ENCODE assay signal across 9 mouse cellular contexts in the genomic region with DNA sequence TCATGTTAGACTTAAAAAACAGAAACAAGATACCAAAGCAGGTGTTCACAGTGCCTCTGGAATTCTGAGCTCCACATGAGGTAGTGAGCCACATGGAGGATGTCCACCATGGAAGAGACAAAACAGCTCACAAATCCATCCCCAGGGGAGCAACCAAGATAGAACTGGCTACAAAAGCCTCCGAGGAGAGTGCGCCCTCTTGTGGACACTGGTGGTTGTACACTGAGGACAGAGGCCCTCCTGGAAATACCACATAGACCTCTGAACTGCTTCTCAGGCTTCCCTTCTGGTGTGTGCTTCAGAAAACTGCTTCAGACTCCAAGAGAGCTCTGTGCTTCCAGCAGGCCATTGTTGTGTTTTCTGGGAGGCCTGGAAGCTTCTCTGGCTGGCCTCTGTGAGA. TPM values are rescaled to one million over a fixed set of nuclear protein-coding genes. Genes with fewer than 3 reads are reported as not detected.
DNase-seq lines count a peak whose midpoint lies in the region; ATAC-seq lines count a peak whose summit lies in the region.
"Had no signal": no experiment of that assay in that cellular context is flagged by ENCODE, and none has a peak within 500 bp of the region (broad histone marks: within the 10 kb centered on the region; RNA-seq: fewer than 3 reads in every experiment).

No protein-coding gene starts in this region.

- no peak overlapping the region for H3K4me3 ChIP-seq in forebrain, embryonic 11.5 days (ENCODE audit: low read depth, low read length)
- H3K4me3 ChIP-seq in forebrain, embryonic 12.5 days (replicated peaks), result no peak overlapping the region
- H3K4me3 ChIP-seq: limb, embryonic 12.5 days had no signal

- no peaks in the 10 kb centered on the region for H3K9me3 ChIP-seq in forebrain, embryonic 11.5 days (ENCODE audit: control insufficient read depth, low read length)
- no peaks in the 10 kb centered on the region for H3K9me3 ChIP-seq in forebrain, embryonic 12.5 days
- H3K9me3 ChIP-seq: limb, embryonic 12.5 days had no signal

- no peaks in the 10 kb centered on the region for H3K4me1 ChIP-seq in forebrain, embryonic 11.5 days (replicated peaks; ENCODE audit: control insufficient read depth, insufficient read depth, low read length)
- peaks cover 5% of the 10 kb centered on the region; the same call in 1 of the 2 replicates for H3K4me1 ChIP-seq in forebrain, embryonic 12.5 days

- ATAC-seq in forebrain, embryonic 11.5 days (replicated peaks; ENCODE audit: low FRiP score), result no peak
- no peak for ATAC-seq in forebrain, embryonic 12.5 days (ENCODE audit: low FRiP score)
- ATAC-seq in megakaryocyte-erythroid progenitor cell, adult 5-6 weeks (replicated peaks; ENCODE audit: low FRiP score, low TSS enrichment, poor library complexity, severe bottlenecking), result peak; percentile 78

- peak; percentile 88 for DNase-seq in forebrain, embryonic 11.5 days (ENCODE audit: low spot score)
- DNase-seq in T-cell, adult 2 months (ENCODE audit: low spot score), result peak; percentile 70
- DNase-seq in cerebellum, postnatal 4 days (ENCODE audit: low spot score in 2 of 2), result peak; percentile 49 to 70
- peak; percentile 62 to 80 for DNase-seq in heart, adult 9 months (ENCODE audit: low spot score in 2 of 2)
- DNase-seq in layer of hippocampus, postnatal 36 days, result peak; percentile 63 to 68
- DNase-seq in spleen, postnatal 14 days (ENCODE audit: low spot score in 2 of 2), result peak; percentile 65 to 85

- H3K27ac ChIP-seq in forebrain, embryonic 11.5 days (ENCODE audit: low read depth, low read length), result no peak overlapping the region
- H3K27ac ChIP-seq in forebrain, embryonic 12.5 days, result no peak overlapping the region
- H3K27ac ChIP-seq: limb, embryonic 12.5 days had no signal

- WGBS in forebrain, embryonic 11.5 days, result 3% methylated on average over 2 of the region's 2 CpGs
- 0% methylated on average over 2 of the region's 2 CpGs for WGBS in forebrain, embryonic 12.5 days

- H3K36me3 ChIP-seq in forebrain, embryonic 11.5 days (ENCODE audit: control insufficient read depth, insufficient read depth, low read length), result no peaks in the 10 kb centered on the region
- no peaks in the 10 kb centered on the region for H3K36me3 ChIP-seq in forebrain, embryonic 12.5 days (replicated peaks)
- H3K36me3 ChIP-seq: limb, embryonic 12.5 days had no signal

- no peaks in the 10 kb centered on the region for H3K27me3 ChIP-seq in forebrain, embryonic 11.5 days (ENCODE audit: control insufficient read depth, insufficient read depth, low read length)
- H3K27me3 ChIP-seq in forebrain, embryonic 12.5 days, result no peaks in the 10 kb centered on the region

- H3K4me2 ChIP-seq in forebrain, embryonic 11.5 days (ENCODE audit: low read depth, low read length, severe bottlenecking), result no peak overlapping the region
- H3K4me2 ChIP-seq in forebrain, embryonic 12.5 days, result no peak overlapping the region
- H3K4me2 ChIP-seq: limb, embryonic 12.5 days had no signal

- no peak overlapping the region for H3K9ac ChIP-seq in forebrain, embryonic 11.5 days (ENCODE audit: low read length)
- H3K9ac ChIP-seq in forebrain, embryonic 12.5 days, result no peak overlapping the region
- H3K9ac ChIP-seq: limb, embryonic 12.5 days had no signal

RNA-seq across cellular contexts. Expression of a gene that starts 12.5 kb away (rescaled TPM):
- 53.7 and 58.4 TPM in 2 replicates for polyA plus RNA-seq in forebrain, embryonic 11.5 days (2014; fragmentation: Nextera tagmentation; extraction: Ambion mirVana)
- polyA plus RNA-seq in forebrain, embryonic 12.5 days (2016; fragmentation: Nextera tagmentation; extraction: Ambion mirVana), result 108 and 110 TPM in 2 replicates
- total RNA-seq in layer of hippocampus, postnatal 36 days (2021), result 100 to 1,000 TPM; 111 to 121 TPM
- 98.2 and 116 TPM in 2 replicates for total RNA-seq in megakaryocyte-erythroid progenitor cell, adult 5-6 weeks (2014; fragmentation: Nextera tagmentation)
- 189 and 268 TPM in 2 replicates for total RNA-seq in megakaryocyte-erythroid progenitor cell, adult 5-6 weeks (2017)

RNA-seq across cellular contexts. Expression of a gene that starts 12.6 kb away (rescaled TPM):
- 1.5 and 1.9 TPM in 2 replicates for polyA plus RNA-seq in forebrain, embryonic 11.5 days (2014; fragmentation: Nextera tagmentation; extraction: Ambion mirVana)
- polyA plus RNA-seq in forebrain, embryonic 12.5 days (2016; fragmentation: Nextera tagmentation; extraction: Ambion mirVana), result 1.3 and 2.0 TPM in 2 replicates
- total RNA-seq in layer of hippocampus, postnatal 36 days (2021), result 1 to 10 TPM; 6.8 to 7.8 TPM
- 1.8 and 2.4 TPM in 2 replicates for total RNA-seq in megakaryocyte-erythroid progenitor cell, adult 5-6 weeks (2014; fragmentation: Nextera tagmentation)
- total RNA-seq in megakaryocyte-erythroid progenitor cell, adult 5-6 weeks (2017), result 0.38 and 2.6 TPM in 2 replicates

RNA-seq across cellular contexts. Expression of a gene that starts 54.2 kb away (rescaled TPM):
- 1.9 TPM in 2 replicates for polyA plus RNA-seq in forebrain, embryonic 11.5 days (2014; fragmentation: Nextera tagmentation; extraction: Ambion mirVana)
- 1.3 and 2.5 TPM in 2 replicates for polyA plus RNA-seq in forebrain, embryonic 12.5 days (2016; fragmentation: Nextera tagmentation; extraction: Ambion mirVana)
- 1 to 10 TPM; 3.7 to 4.1 TPM for total RNA-seq in layer of hippocampus, postnatal 36 days (2021)
- total RNA-seq in megakaryocyte-erythroid progenitor cell, adult 5-6 weeks (2014; fragmentation: Nextera tagmentation), result 6.2 and 14.2 TPM in 2 replicates
- 1.4 and 6.3 TPM in 2 replicates for total RNA-seq in megakaryocyte-erythroid progenitor cell, adult 5-6 weeks (2017)

RNA-seq across cellular contexts. Expression of a gene that starts 54.2 kb away (rescaled TPM):
- polyA plus RNA-seq in forebrain, embryonic 11.5 days (2014; fragmentation: Nextera tagmentation; extraction: Ambion mirVana), result 45.5 and 48.1 TPM in 2 replicates
- 45.2 and 47.3 TPM in 2 replicates for polyA plus RNA-seq in forebrain, embryonic 12.5 days (2016; fragmentation: Nextera tagmentation; extraction: Ambion mirVana)
- total RNA-seq in layer of hippocampus, postnatal 36 days (2021), result 10 to 100 TPM; 63.6 to 65.5 TPM
- total RNA-seq in megakaryocyte-erythroid progenitor cell, adult 5-6 weeks (2014; fragmentation: Nextera tagmentation), result 26.8 and 41.9 TPM in 2 replicates
- total RNA-seq in megakaryocyte-erythroid progenitor cell, adult 5-6 weeks (2017), result 57.6 and 62.5 TPM in 2 replicates
